Mouse (Mus musculus) kidney, embryonic 16.5 days (tissue): ENCODE measurements around the gene Dpm3. TPM values are rescaled to one million over a fixed set of nuclear protein-coding genes. Genes with fewer than 3 reads are reported as not detected.
"Not testable (repeated sequence)": the region's sequence is repeated elsewhere in the genome, so short reads cannot be mapped to it uniquely, and the experiment has no call there.

Experiments used
- ATAC-seq: fragments of 200-750 bp; cut with Nextera tagmentation; 2 replicates; pipeline ENCODE4 v1.8.0; 2017; ENCODE audit warnings: moderate TSS enrichment; ENCODE audit not compliant: low FRiP score, low TSS enrichment
- H3K27ac ChIP-seq: fragments of 300-500 bp; sonication (generic); 2 replicates; pipeline ENCODE4 v1.5.1; 2014; ENCODE audit warnings: low read length
- H3K27me3 ChIP-seq: fragments of 300-500 bp; sonication (generic); 2 replicates; pipeline ENCODE4 v1.6.1; 2014; ENCODE audit warnings: low read length, control low read depth, mixed read lengths; ENCODE audit not compliant: insufficient read depth
- H3K36me3 ChIP-seq: fragments of 300-500 bp; sonication (generic); 2 replicates; pipeline ENCODE4 v1.6.1; 2014; ENCODE audit warnings: low read length, control low read depth, mixed read lengths; ENCODE audit not compliant: insufficient read depth
- H3K4me1 ChIP-seq: fragments of 300-500 bp; sonication (generic); 2 replicates; pipeline ENCODE4 v1.6.1; 2014; ENCODE audit warnings: low read length, control low read depth, mixed read lengths; ENCODE audit not compliant: insufficient read depth
- H3K4me2 ChIP-seq: fragments of 300-500 bp; sonication (generic); replicated peaks from 2 replicates; pipeline ENCODE4 v1.6.1; 2014; ENCODE audit warnings: low read depth, low read length
- H3K4me3 ChIP-seq: fragments of 300-500 bp; sonication (generic); 2 replicates; pipeline ENCODE4 v1.5.1; 2014; ENCODE audit warnings: mild to moderate bottlenecking, low read length
- H3K9ac ChIP-seq: fragments of 300-500 bp; sonication (generic); replicated peaks from 2 replicates; pipeline ENCODE4 v1.6.1; 2014; ENCODE audit warnings: low read length
- H3K9me3 ChIP-seq: fragments of 300-500 bp; sonication (generic); 2 replicates; pipeline ENCODE4 v1.6.1; 2016; ENCODE audit warnings: low read length, control low read depth
- WGBS: fragments of 180-500 bp; shearing (Covaris S2); extraction: QIAGEN DNeasy Blood & Tissue Kit; methylation state at CpG from one replicate; pipeline ENCODE4 v1.1.7; 2014; 5-methylcytosine and 5-hydroxymethylcytosine counted together
- polyA plus RNA-seq: library from polyadenylated mRNA; unstranded; fragments of >200 nt; fragmentation: Nextera tagmentation; extraction: Ambion mirVana; gene quantifications from 2 replicates; pipeline ENCODE4 v1.2.1, GENCODE M21; 2015

Dpm3 gene
- polyA plus RNA-seq, result 127 and 146 TPM in 2 replicates

DNA sequence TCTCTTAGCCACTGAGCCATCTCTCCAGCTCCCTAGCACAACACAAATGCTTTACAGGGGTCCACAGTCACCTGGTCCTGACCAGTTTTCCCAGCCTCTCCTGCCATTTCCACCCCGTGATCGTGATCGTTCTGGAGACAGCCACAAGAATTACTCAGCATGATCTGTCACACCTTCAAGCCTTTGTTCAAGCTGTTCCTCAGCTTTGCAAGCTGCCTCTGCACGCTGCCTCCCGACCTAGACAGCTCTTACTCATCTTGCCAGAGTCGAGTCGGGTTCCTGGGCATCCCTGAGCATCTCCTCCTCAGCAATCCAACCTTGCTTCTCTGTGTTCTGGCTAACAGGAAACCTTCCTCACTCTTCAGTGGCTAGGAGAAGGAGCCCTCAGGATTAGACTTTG lies at the start of gene Dpm3:
Gene Dpm3, plus strand, starts transcription at position 283 of the 400 bp plus-strand sequence.
- WGBS, result 35% methylated on average over 7 of the region's 7 CpGs
- H3K9ac ChIP-seq, result no peak within 1 kb of the TSS
- no peak within 1 kb of the TSS for H3K4me3 ChIP-seq
- no peak for ATAC-seq
- H3K27me3 ChIP-seq, result no peaks in the 10 kb centered on the region
- H3K4me1 ChIP-seq, result no peaks in the 10 kb centered on the region
- no peak within 1 kb of the TSS for H3K27ac ChIP-seq
- H3K36me3 ChIP-seq, result no peaks in the 10 kb centered on the region
- no peak within 1 kb of the TSS for H3K4me2 ChIP-seq
- no peaks in the 10 kb centered on the region for H3K9me3 ChIP-seq

DNA sequence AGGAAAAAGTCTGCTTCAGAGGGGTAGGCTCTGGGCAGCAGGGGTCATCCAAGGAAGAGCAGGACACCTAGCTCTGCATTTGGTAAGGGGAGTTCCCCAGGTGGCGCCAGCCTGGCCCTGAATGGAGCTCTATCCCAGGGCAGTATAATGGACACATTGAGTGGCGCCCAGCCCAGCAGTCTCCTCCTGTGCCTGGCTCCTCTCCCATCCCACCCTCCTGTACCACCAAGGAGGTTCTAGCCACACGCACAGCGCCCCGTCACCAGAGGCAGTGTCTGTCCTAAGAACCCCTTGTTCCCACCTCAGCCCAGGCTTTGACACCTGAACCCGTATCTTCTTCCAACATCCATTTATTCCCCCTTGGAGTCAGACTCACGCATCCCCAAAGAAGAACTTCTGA lies 49.4 kb upstream of the Dpm3 start:
- Histone ChIP-seq H3K27ac (peak overlapping the region; percentile 23; the same call in 1 of the 2 replicates), H3K27me3 (no peaks in the 10 kb centered on the region), H3K36me3 (peaks cover 40% of the 10 kb centered on the region), H3K4me2 (no peak overlapping the region), H3K4me1 (peaks cover 22% of the 10 kb centered on the region), H3K9ac (no peak overlapping the region), H3K9me3 (no peaks in the 10 kb centered on the region), H3K4me3 (no peak overlapping the region)
- no peak for ATAC-seq
- 86% methylated on average over 7 of the region's 7 CpGs for WGBS

DNA sequence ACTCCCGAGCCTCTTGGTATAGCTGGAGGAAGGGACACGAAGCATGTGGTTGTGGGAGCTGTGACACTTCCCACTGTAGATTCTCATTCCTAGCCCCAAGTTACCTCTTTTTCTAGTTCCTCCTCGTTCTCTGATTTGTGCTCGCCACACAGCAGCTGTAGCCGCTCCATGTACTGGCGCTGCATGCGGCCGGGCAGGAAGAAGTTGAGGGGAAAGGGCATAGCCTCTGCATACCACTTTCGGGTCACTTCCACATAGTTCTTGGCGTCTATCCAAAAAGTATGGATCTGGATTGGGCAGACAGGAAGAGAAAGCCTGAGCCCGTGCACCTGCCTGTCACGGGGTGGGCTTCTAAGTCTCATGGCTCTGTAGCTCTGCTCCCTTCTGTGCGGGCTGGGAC lies 49.0 kb upstream of the Dpm3 start:
- no peak for ATAC-seq
- Histone ChIP-seq H3K4me3 (no peak overlapping the region), H3K36me3 (peaks cover 40% of the 10 kb centered on the region), H3K9me3 (no peaks in the 10 kb centered on the region), H3K27ac (peak overlapping the region; percentile 23; the same call in 1 of the 2 replicates), H3K4me1 (peaks cover 26% of the 10 kb centered on the region), H3K4me2 (no peak overlapping the region), H3K9ac (no peak overlapping the region), H3K27me3 (no peaks in the 10 kb centered on the region)
- 64% methylated on average over 13 of the region's 13 CpGs for WGBS

DNA sequence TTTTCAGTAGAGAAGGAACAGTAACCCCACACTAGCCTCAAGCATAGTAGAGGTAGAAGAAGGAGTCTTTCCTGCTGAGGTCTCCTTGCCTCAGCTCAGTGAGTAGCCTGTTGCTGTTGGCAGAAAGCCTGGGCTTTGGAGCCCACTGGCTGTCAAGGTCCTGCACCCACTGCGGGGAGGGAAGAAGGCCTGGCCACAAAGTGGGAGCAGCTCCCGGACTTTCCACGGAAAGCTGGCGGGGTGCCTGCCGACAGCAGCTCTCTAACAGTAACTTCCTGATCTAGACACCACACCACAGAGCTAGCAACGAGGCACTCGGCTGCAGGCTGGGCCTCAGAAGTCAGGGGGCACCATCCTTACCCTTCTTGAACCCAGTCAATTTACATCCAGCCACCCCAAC lies 48.4 kb upstream of the Dpm3 start:
- H3K4me2 ChIP-seq, result no peak overlapping the region
- H3K4me3 ChIP-seq, result no peak overlapping the region
- H3K36me3 ChIP-seq, result peaks cover 40% of the 10 kb centered on the region
- no peak for ATAC-seq
- no peak overlapping the region for H3K9ac ChIP-seq
- peaks cover 32% of the 10 kb centered on the region for H3K4me1 ChIP-seq
- 55% methylated on average over 7 of the region's 7 CpGs for WGBS
- H3K27me3 ChIP-seq, result no peaks in the 10 kb centered on the region
- H3K9me3 ChIP-seq, result no peaks in the 10 kb centered on the region
- no peak overlapping the region for H3K27ac ChIP-seq

DNA sequence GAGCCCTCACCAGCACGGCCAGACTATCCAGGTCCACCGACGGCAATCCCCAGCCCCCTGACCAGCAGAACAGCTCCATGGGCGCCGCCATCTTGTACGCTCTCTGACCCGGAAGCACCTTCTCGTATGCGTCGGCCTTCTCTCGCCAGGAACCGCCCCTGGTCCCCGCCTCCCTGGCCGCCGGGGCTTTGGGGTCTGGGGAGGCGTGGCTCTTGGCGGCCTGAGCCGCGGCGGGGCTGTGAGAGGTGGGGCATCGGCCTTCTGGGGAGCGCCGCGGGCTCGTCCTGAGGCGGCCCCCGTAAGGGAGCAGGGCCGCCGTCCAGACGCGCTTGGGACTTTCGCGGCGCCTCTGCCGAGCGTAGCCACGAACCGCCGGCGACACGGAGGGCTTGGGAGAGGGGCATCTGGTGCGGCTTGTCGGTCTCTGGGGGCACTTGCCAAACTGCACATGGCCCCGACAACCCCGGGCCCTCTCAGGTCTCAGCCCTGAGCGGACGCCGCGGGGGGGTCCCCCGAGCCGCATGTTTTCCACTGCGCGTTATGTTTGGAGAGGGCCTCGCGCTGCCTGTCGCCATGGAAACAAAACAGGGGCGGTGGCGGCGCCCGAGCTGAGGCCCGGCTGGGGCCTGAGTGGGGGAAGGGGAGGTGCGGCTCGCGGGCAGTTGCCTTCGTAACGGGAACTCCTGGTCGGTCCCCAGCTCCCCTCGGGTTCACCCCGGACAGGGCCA lies 45.2 kb upstream of the Dpm3 start:
- under 1% methylated on average over 69 of the region's 69 CpGs for WGBS
- peak; percentile 92 for ATAC-seq
- Histone ChIP-seq H3K4me1 (peaks cover 33% of the 10 kb centered on the region), H3K9me3 (no peaks in the 10 kb centered on the region), H3K4me2 (peak overlapping the region; percentile 84), H3K9ac (peak overlapping the region; percentile 83), H3K36me3 (peaks cover 12% of the 10 kb centered on the region), H3K27me3 (no peaks in the 10 kb centered on the region), H3K27ac (peak overlapping the region; percentile 95), H3K4me3 (peak overlapping the region; percentile 90)

DNA sequence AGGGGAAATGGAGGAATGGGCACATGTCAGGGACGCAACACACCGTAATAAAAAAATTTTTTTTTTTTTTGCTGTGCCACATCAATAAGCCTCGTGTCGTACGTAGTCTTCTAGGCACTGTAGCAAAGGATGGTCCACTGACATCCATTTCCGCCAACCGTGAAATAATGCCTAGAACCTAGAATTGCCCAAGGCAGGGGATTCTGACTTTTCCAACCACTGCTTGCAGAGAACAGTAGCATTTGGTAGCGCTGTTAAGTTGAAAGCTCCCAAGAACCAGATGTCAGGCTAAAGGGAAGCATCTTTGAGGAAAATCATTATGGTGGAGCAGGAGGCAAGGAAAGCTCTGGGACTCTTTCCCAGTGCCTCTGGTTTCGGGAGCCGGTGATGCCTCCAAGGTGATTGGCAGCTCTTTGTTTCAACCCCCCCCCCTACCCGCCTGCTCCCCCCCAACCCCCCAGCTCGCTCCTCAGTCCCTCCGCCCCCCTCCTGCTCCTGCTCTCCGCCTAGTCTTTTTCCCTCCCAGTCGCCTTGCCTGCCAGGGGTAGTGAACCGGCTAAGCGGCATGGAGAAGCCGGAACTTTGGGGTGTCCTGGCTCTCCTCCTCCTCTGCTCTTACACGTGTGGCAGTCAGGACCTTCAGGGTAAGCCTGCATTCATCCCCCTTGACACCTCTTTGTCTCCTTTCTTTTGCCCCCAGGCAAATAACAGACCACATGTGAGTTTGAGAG lies 44.3 kb upstream of the Dpm3 start, which contains the start of gene Thbs3:
Gene Thbs3, plus strand, starts transcription at position 500 of the 731 bp plus-strand sequence.
- H3K27ac ChIP-seq, result peak within 1 kb of the TSS; percentile 95
- H3K9me3 ChIP-seq, result no peaks in the 10 kb centered on the region
- no peaks in the 10 kb centered on the region for H3K27me3 ChIP-seq
- no peak for ATAC-seq
- H3K36me3 ChIP-seq, result peaks cover 4% of the 10 kb centered on the region; the same call in 1 of the 2 replicates
- WGBS, result 1% methylated on average over 19 of the region's 19 CpGs
- H3K4me3 ChIP-seq, result peak within 1 kb of the TSS; percentile 90
- peak within 1 kb of the TSS; percentile 83 for H3K9ac ChIP-seq
- peak within 1 kb of the TSS; percentile 84 for H3K4me2 ChIP-seq
- peaks cover 33% of the 10 kb centered on the region for H3K4me1 ChIP-seq

DNA sequence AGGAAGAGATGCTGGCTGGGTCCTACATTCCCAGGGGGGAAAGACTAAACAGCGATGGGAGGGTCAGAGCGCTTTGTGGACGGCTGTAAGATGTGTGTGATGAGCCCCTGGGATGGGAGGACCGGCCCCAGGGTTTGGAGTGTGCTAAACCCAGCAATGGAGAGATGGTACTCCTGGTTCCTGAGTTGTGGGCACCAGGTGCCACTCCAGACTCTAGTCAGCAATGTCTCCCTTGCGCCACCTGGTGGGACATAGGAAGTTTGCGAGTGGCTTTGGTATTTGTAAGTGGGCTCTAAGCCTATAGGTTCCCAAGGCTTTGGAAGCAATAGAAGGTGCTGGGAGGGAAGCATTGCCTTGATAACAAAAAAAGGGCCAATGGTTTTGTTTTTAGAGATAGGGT lies 43.3 kb upstream of the Dpm3 start:
- Histone ChIP-seq H3K27ac (no peak overlapping the region), H3K4me1 (peaks cover 28% of the 10 kb centered on the region), H3K9me3 (no peaks in the 10 kb centered on the region), H3K27me3 (no peaks in the 10 kb centered on the region), H3K4me3 (peak overlapping the region; percentile 90), H3K4me2 (peak overlapping the region; percentile 84), H3K9ac (peak overlapping the region; percentile 83), H3K36me3 (no peaks in the 10 kb centered on the region)
- peak; percentile 21; the same call in 1 of the 2 replicates for ATAC-seq
- WGBS, result 0% methylated on average over 6 of the region's 6 CpGs

DNA sequence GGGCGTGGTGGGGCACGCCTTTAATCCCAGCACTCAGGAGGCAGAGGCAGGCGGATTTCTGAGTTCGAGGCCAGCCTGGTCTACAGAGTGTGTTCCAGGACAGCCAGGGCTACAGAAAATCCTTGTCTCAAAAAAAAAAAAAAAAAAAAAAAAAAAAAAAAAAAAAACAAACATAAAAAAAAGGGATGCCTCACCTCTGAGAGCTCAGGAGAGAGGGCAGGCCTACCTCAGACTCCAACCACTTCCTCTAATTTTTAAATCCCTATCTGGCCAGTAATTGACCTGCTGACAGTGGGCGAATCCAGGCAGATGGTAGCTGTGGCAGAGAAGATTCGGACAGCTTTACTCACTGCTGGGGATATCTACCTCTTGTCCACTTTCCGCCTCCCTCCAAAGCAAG lies 42.8 kb upstream of the Dpm3 start:
- 80% methylated on average over 7 of the region's 7 CpGs for WGBS
- H3K4me3 ChIP-seq, ATAC-seq, H3K9me3 ChIP-seq, H3K4me2 ChIP-seq, H3K27ac ChIP-seq, H3K27me3 ChIP-seq, H3K36me3 ChIP-seq, H3K9ac ChIP-seq: not testable (repeated sequence)
- peaks cover 26% of the 10 kb centered on the region for H3K4me1 ChIP-seq

DNA sequence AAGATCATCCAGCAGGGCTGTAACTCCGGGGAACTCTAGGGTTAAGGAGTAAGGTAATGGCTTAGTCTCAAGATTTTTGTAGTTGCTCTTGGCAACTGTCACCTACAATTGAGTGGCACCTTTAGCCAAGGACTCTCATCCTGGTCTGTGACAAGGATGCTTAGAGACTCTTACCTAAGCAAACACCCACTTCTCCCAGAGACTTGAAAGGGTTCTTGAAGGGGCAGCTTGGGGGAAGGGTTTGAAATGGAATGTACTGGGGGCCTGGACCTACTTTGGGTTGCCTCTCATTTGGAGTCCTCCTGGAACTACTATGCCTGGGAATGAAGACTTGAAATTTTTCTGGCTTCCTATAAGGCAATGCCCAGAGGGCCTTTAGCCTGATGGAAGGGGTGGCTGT lies 40.9 kb upstream of the Dpm3 start:
- Histone ChIP-seq H3K4me2 (no peak overlapping the region), H3K36me3 (no peaks in the 10 kb centered on the region), H3K27ac (no peak overlapping the region), H3K9me3 (no peaks in the 10 kb centered on the region), H3K4me1 (peaks cover 17% of the 10 kb centered on the region), H3K27me3 (no peaks in the 10 kb centered on the region), H3K4me3 (no peak overlapping the region), H3K9ac (no peak overlapping the region)
- 76% methylated on average over 1 of the region's 1 CpGs for WGBS
- ATAC-seq, result no peak

DNA sequence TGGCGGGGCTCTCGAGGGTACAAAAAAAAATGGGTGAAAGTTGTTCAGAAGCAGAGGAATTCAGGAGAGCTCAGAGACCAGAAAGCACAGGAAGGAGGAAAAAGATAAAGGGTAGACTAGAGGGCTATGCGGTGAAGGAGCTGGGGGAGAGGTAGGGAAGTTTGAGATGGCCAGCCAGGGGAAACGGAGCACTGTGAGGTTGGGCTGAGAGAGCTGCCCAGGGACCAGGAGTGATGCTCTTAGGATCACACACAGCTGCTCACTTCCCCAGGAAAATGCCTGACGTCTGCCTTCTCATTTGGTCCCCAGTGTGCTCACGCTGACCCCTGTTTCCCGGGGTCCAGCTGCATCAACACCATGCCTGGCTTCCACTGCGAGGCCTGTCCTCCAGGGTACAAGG lies 39.6 kb upstream of the Dpm3 start:
- Histone ChIP-seq H3K4me3 (no peak overlapping the region), H3K4me1 (peaks cover 13% of the 10 kb centered on the region), H3K27me3 (no peaks in the 10 kb centered on the region), H3K9ac (peak overlapping the region; percentile 44; the same call in 1 of the 2 replicates), H3K9me3 (no peaks in the 10 kb centered on the region), H3K27ac (no peak overlapping the region), H3K36me3 (no peaks in the 10 kb centered on the region), H3K4me2 (no peak overlapping the region)
- WGBS, result 29% methylated on average over 8 of the region's 8 CpGs
- ATAC-seq, result no peak
